Mouse (Mus musculus) kidney, adult 18-20 months (tissue): ENCODE measurements around the gene Nmnat3.

Experiments
- DNase-seq: peaks from one replicate; pipeline ENCODE4 v3.0.0; 2021

The Nmnat3 gene

GRCm38 (mm10) chr9:98312622-98313374 lies 25.6 kb downstream of the Nmnat3 start:
- no peak for DNase-seq

GRCm38 (mm10) chr9:98313587-98313986 lies 26.4 kb downstream of the Nmnat3 start:
- no peak for DNase-seq

GRCm38 (mm10) chr9:98314059-98314650 lies 26.9 kb downstream of the Nmnat3 start:
- DNase-seq = no peak

- no peak for DNase-seq
Observed at GRCm38 (mm10) chr9:98317897-98318296, 30.7 kb downstream of the Nmnat3 start.

GRCm38 (mm10) chr9:98318875-98319274 lies 31.6 kb downstream of the Nmnat3 start:
- DNase-seq = no peak

GRCm38 (mm10) chr9:98320785-98321184 lies 33.5 kb downstream of the Nmnat3 start:
- no peak for DNase-seq

- no peak for DNase-seq
Observed at GRCm38 (mm10) chr9:98326088-98326487, 38.9 kb downstream of the Nmnat3 start.

GRCm38 (mm10) chr9:98328415-98329176 lies 41.4 kb downstream of the Nmnat3 start:
- DNase-seq = peak; percentile 34

- peak; percentile 81 for DNase-seq
Observed at GRCm38 (mm10) chr9:98329274-98330105, 42.3 kb downstream of the Nmnat3 start.

- DNase-seq = no peak
Observed at GRCm38 (mm10) chr9:98333219-98333754, 46.1 kb downstream of the Nmnat3 start.

- DNase-seq = no peak
Observed at GRCm38 (mm10) chr9:98337881-98338769, 50.9 kb downstream of the Nmnat3 start.

- no peak for DNase-seq
Observed at GRCm38 (mm10) chr9:98339971-98340370, 52.7 kb downstream of the Nmnat3 start.

GRCm38 (mm10) chr9:98340427-98340826 lies 53.2 kb downstream of the Nmnat3 start:
- no peak for DNase-seq

GRCm38 (mm10) chr9:98345840-98346239 lies 58.6 kb downstream of the Nmnat3 start:
- no peak for DNase-seq

GRCm38 (mm10) chr9:98346240-98346639 lies 59.0 kb downstream of the Nmnat3 start:
- DNase-seq = no peak

GRCm38 (mm10) chr9:98347021-98347420 lies 59.8 kb downstream of the Nmnat3 start:
- no peak for DNase-seq

GRCm38 (mm10) chr9:98350318-98351144 lies 63.3 kb downstream of the Nmnat3 start:
- no peak for DNase-seq

- DNase-seq = no peak
Observed at GRCm38 (mm10) chr9:98352332-98352731, 65.1 kb downstream of the Nmnat3 start.

- no peak for DNase-seq
Observed at GRCm38 (mm10) chr9:98354919-98355318, 67.7 kb downstream of the Nmnat3 start.

- no peak for DNase-seq
Observed at GRCm38 (mm10) chr9:98361047-98361446, 73.8 kb downstream of the Nmnat3 start.

GRCm38 (mm10) chr9:98366075-98366474 lies 78.8 kb downstream of the Nmnat3 start:
- DNase-seq = no peak
